Mouse (Mus musculus) liver, embryonic 15.5 days (tissue): ENCODE measurements around the gene Keap1. TPM values are rescaled to one million over a fixed set of nuclear protein-coding genes. Genes with fewer than 3 reads are reported as not detected.
A peak's percentile ranks its signal among the peaks of the same experiment; 100 is the strongest.

Experiments used
- ATAC-seq: fragments of 200-750 bp; cut with Nextera tagmentation; 2 replicates; pipeline ENCODE4 v1.8.0; 2017; ENCODE audit warnings: moderate number of reproducible peaks, mild to moderate bottlenecking, moderate library complexity; ENCODE audit not compliant: insufficient read depth
- H3K27ac ChIP-seq: fragments of 300-500 bp; sonication (generic); replicated peaks from 2 replicates; pipeline ENCODE4 v1.5.1; 2015; ENCODE audit warnings: mild to moderate bottlenecking, inconsistent platforms
- H3K27me3 ChIP-seq: fragments of 300-500 bp; sonication (generic); 2 replicates; pipeline ENCODE4 v1.6.1; 2015; ENCODE audit warnings: mild to moderate bottlenecking, inconsistent platforms
- H3K36me3 ChIP-seq: fragments of 300-500 bp; sonication (generic); replicated peaks from 2 replicates; pipeline ENCODE4 v1.6.1; 2015; ENCODE audit warnings: moderate library complexity, mild to moderate bottlenecking, inconsistent platforms
- H3K4me1 ChIP-seq: fragments of 300-500 bp; sonication (generic); replicated peaks from 2 replicates; pipeline ENCODE4 v1.6.1; 2015; ENCODE audit warnings: inconsistent platforms
- H3K4me2 ChIP-seq: fragments of 300-500 bp; sonication (generic); 2 replicates; pipeline ENCODE4 v1.6.1; 2015; ENCODE audit warnings: moderate library complexity, mild to moderate bottlenecking, inconsistent platforms
- H3K4me3 ChIP-seq: fragments of 300-500 bp; sonication (generic); replicated peaks from 2 replicates; pipeline ENCODE4 v1.5.1; 2015; ENCODE audit warnings: mild to moderate bottlenecking, inconsistent platforms
- H3K9ac ChIP-seq: fragments of 300-500 bp; sonication (generic); 2 replicates; pipeline ENCODE4 v1.6.1; 2015; ENCODE audit warnings: moderate library complexity, mild to moderate bottlenecking, inconsistent platforms
- H3K9me3 ChIP-seq: fragments of 300-500 bp; sonication (generic); replicated peaks from 2 replicates; pipeline ENCODE4 v1.6.1; 2016; ENCODE audit warnings: inconsistent platforms
- WGBS: fragments of 180-500 bp; shearing (Covaris S2); methylation state at CpG from one replicate; pipeline ENCODE4 v1.1.7; 2015; ENCODE audit warnings: mixed read lengths; ENCODE audit not compliant: insufficient replicate concordance; 5-methylcytosine and 5-hydroxymethylcytosine counted together
- polyA plus RNA-seq: library from polyadenylated mRNA; unstranded; fragments of >200 nt; fragmentation: Nextera tagmentation; extraction: Ambion mirVana; gene quantifications from 2 replicates; pipeline ENCODE4 v1.2.1, GENCODE M21; 2015

The Keap1 gene
- polyA plus RNA-seq, 1 experiment from 2014 or later = 27.9 TPM

GRCm38 (mm10) chr9:21194787-21195493 lies 44.2 kb downstream of the Keap1 start:
- Histone ChIP-seq H3K4me3 (no peak overlapping the region), H3K36me3 (peaks cover 4% of the 10 kb centered on the region; the same call in 1 of the 2 replicates), H3K4me2 (no peak overlapping the region), H3K9me3 (no peaks in the 10 kb centered on the region), H3K27me3 (no peaks in the 10 kb centered on the region), H3K27ac (no peak overlapping the region), H3K4me1 (0 out of 2 replicates have a peak, but pooled peaks cover 4% of the 10 kb centered on the region), H3K9ac (no peak overlapping the region)
- no peak for ATAC-seq
- 74% methylated on average over 4 of the region's 4 CpGs for WGBS

GRCm38 (mm10) chr9:21193786-21194185 lies 45.4 kb downstream of the Keap1 start:
- Histone ChIP-seq H3K27ac (no peak overlapping the region), H3K27me3 (no peaks in the 10 kb centered on the region), H3K4me2 (no peak overlapping the region), H3K4me1 (0 out of 2 replicates have a peak, but pooled peaks cover 4% of the 10 kb centered on the region), H3K4me3 (no peak overlapping the region), H3K9me3 (no peaks in the 10 kb centered on the region), H3K9ac (no peak overlapping the region), H3K36me3 (peaks cover 4% of the 10 kb centered on the region; the same call in 1 of the 2 replicates)
- WGBS = 66% methylated on average over 3 of the region's 3 CpGs
- no peak for ATAC-seq

GRCm38 (mm10) chr9:21190670-21191069 lies 48.5 kb downstream of the Keap1 start:
- H3K4me2 ChIP-seq = no peak overlapping the region
- no peak overlapping the region for H3K27ac ChIP-seq
- no peaks in the 10 kb centered on the region for H3K27me3 ChIP-seq
- peaks cover 4% of the 10 kb centered on the region; the same call in 1 of the 2 replicates for H3K36me3 ChIP-seq
- peaks cover 5% of the 10 kb centered on the region for H3K4me1 ChIP-seq
- H3K9ac ChIP-seq = no peak overlapping the region
- ATAC-seq = no peak
- WGBS = 73% methylated on average over 3 of the region's 3 CpGs
- H3K4me3 ChIP-seq = no peak overlapping the region
- no peaks in the 10 kb centered on the region for H3K9me3 ChIP-seq

- no peak overlapping the region for H3K9ac ChIP-seq
- no peak overlapping the region for H3K4me3 ChIP-seq
- no peaks in the 10 kb centered on the region for H3K9me3 ChIP-seq
- no peak overlapping the region for H3K27ac ChIP-seq
- H3K4me1 ChIP-seq = peaks cover 11% of the 10 kb centered on the region
- no peak for ATAC-seq
- 47% methylated on average over 7 of the region's 7 CpGs for WGBS
- H3K4me2 ChIP-seq = no peak overlapping the region
- H3K36me3 ChIP-seq = peaks cover 4% of the 10 kb centered on the region; the same call in 1 of the 2 replicates
- H3K27me3 ChIP-seq = no peaks in the 10 kb centered on the region
Measured at GRCm38 (mm10) chr9:21189905-21190304, 49.3 kb downstream of the Keap1 start.

- ATAC-seq = no peak
- Histone ChIP-seq H3K4me1 (peaks cover 52% of the 10 kb centered on the region), H3K36me3 (no peaks in the 10 kb centered on the region), H3K9me3 (no peaks in the 10 kb centered on the region), H3K27me3 (0 out of 2 replicates have a peak, but pooled peaks cover 4% of the 10 kb centered on the region), H3K4me3 (no peak overlapping the region), H3K4me2 (no peak overlapping the region; the same call in 1 of the 2 replicates), H3K27ac (no peak overlapping the region), H3K9ac (no peak overlapping the region)
- WGBS = 77% methylated on average over 5 of the region's 5 CpGs
Measured at GRCm38 (mm10) chr9:21185436-21185835, 53.7 kb downstream of the Keap1 start.

- Histone ChIP-seq H3K27ac (no peak overlapping the region), H3K4me1 (peaks cover 52% of the 10 kb centered on the region), H3K9ac (no peak overlapping the region), H3K27me3 (0 out of 2 replicates have a peak, but pooled peaks cover 4% of the 10 kb centered on the region), H3K36me3 (no peaks in the 10 kb centered on the region), H3K9me3 (no peaks in the 10 kb centered on the region), H3K4me2 (peak overlapping the region; percentile 84; the same call in 1 of the 2 replicates), H3K4me3 (0 out of 2 replicates have a peak overlapping the region, but pooled peaks have one; percentile 61)
- WGBS = 33% methylated on average over 2 of the region's 2 CpGs
- ATAC-seq = no peak
Measured at GRCm38 (mm10) chr9:21184733-21185132, 54.4 kb downstream of the Keap1 start.

- Histone ChIP-seq H3K4me3 (peak overlapping the region; percentile 61), H3K9me3 (no peaks in the 10 kb centered on the region), H3K4me1 (peaks cover 52% of the 10 kb centered on the region), H3K36me3 (no peaks in the 10 kb centered on the region), H3K9ac (peak overlapping the region; percentile 51), H3K27ac (no peak overlapping the region; the same call in 1 of the 2 replicates), H3K4me2 (peak overlapping the region; percentile 84), H3K27me3 (0 out of 2 replicates have a peak, but pooled peaks cover 4% of the 10 kb centered on the region)
- peak; percentile 68 for ATAC-seq
- 4% methylated on average over 34 of the region's 34 CpGs for WGBS
Measured at GRCm38 (mm10) chr9:21183905-21184413, 55.2 kb downstream of the Keap1 start.

- Histone ChIP-seq H3K9me3 (no peaks in the 10 kb centered on the region), H3K27me3 (0 out of 2 replicates have a peak, but pooled peaks cover 4% of the 10 kb centered on the region), H3K4me3 (peak overlapping the region; percentile 61), H3K4me2 (peak overlapping the region; percentile 84), H3K36me3 (no peaks in the 10 kb centered on the region), H3K9ac (no peak overlapping the region), H3K27ac (no peak overlapping the region; the same call in 1 of the 2 replicates), H3K4me1 (peaks cover 52% of the 10 kb centered on the region)
- no peak for ATAC-seq
- WGBS = 35% methylated on average over 6 of the region's 6 CpGs
Measured at GRCm38 (mm10) chr9:21183421-21183820, 55.7 kb downstream of the Keap1 start.

GRCm38 (mm10) chr9:21181421-21182220 lies 57.5 kb downstream of the Keap1 start:
- peak overlapping the region; percentile 67 for H3K27ac ChIP-seq
- WGBS = 2% methylated on average over 44 of the region's 48 CpGs
- H3K4me1 ChIP-seq = peaks cover 52% of the 10 kb centered on the region
- peak overlapping the region; percentile 58; the same call in 1 of the 2 replicates for H3K9ac ChIP-seq
- H3K9me3 ChIP-seq = no peaks in the 10 kb centered on the region
- H3K4me3 ChIP-seq = peak overlapping the region; percentile 64
- 0 out of 2 replicates have a peak, but pooled peaks have one; percentile 34 for ATAC-seq
- peak overlapping the region; percentile 81 for H3K4me2 ChIP-seq
- H3K36me3 ChIP-seq = no peaks in the 10 kb centered on the region
- 0 out of 2 replicates have a peak, but pooled peaks cover 4% of the 10 kb centered on the region for H3K27me3 ChIP-seq

GRCm38 (mm10) chr9:21180841-21181240 lies 58.3 kb downstream of the Keap1 start:
- Histone ChIP-seq H3K27me3 (0 out of 2 replicates have a peak, but pooled peaks cover 4% of the 10 kb centered on the region), H3K9ac (no peak overlapping the region), H3K27ac (no peak overlapping the region), H3K4me2 (no peak overlapping the region), H3K9me3 (no peaks in the 10 kb centered on the region), H3K4me1 (peaks cover 49% of the 10 kb centered on the region), H3K4me3 (no peak overlapping the region), H3K36me3 (no peaks in the 10 kb centered on the region)
- ATAC-seq = no peak
- 44% methylated on average over 1 of the region's 1 CpGs for WGBS
